Mouse (Mus musculus) ovary, postnatal 14 days (tissue): ENCODE measurements at regions not wholly inside any gene's neighbourhood (a gene's known extent, or its start where the extent isn't known, plus 50 kb on each side); places are given as distances from the start of the nearest gene placed in this dataset.

ENCODE experiments used
- DNase-seq: peaks from one replicate; pipeline ENCODE4 v3.0.0; 2022; ENCODE audit warnings: low spot score

GRCm38 (mm10) chr2:170257671-170258235 lies 109.8 kb upstream of the Zfp217 start:
- DNase-seq = no peak

- DNase-seq = no peak
Observed at GRCm38 (mm10) chr2:170255997-170256396, 108.1 kb upstream of the Zfp217 start.

- no peak for DNase-seq
Observed at GRCm38 (mm10) chr2:170255533-170255932, 107.6 kb upstream of the Zfp217 start.

GRCm38 (mm10) chr2:170253681-170254440 lies 106.0 kb upstream of the Zfp217 start:
- DNase-seq = no peak

- DNase-seq = no peak
Observed at GRCm38 (mm10) chr2:170252255-170253034, 104.5 kb upstream of the Zfp217 start.

GRCm38 (mm10) chr2:170250680-170251079 lies 102.8 kb upstream of the Zfp217 start:
- DNase-seq = no peak

GRCm38 (mm10) chr2:170247702-170248445 lies 100.0 kb upstream of the Zfp217 start:
- DNase-seq = no peak

GRCm38 (mm10) chr2:170245637-170246341 lies 97.9 kb upstream of the Zfp217 start:
- DNase-seq = no peak

GRCm38 (mm10) chr2:170244108-170244507 lies 96.2 kb upstream of the Zfp217 start:
- DNase-seq = no peak

- DNase-seq = no peak
Observed at GRCm38 (mm10) chr2:170237959-170238358, 90.1 kb upstream of the Zfp217 start.

- no peak for DNase-seq
Observed at GRCm38 (mm10) chr2:170233426-170233825, 85.5 kb upstream of the Zfp217 start.

GRCm38 (mm10) chr2:170229461-170230080 lies 81.7 kb upstream of the Zfp217 start:
- no peak for DNase-seq

GRCm38 (mm10) chr2:170228318-170228994 lies 80.6 kb upstream of the Zfp217 start:
- no peak for DNase-seq

- no peak for DNase-seq
Observed at GRCm38 (mm10) chr2:170223872-170224271, 76.0 kb upstream of the Zfp217 start.

GRCm38 (mm10) chr2:170222819-170223218 lies 74.9 kb upstream of the Zfp217 start:
- DNase-seq = no peak

GRCm38 (mm10) chr2:170221994-170222535 lies 74.2 kb upstream of the Zfp217 start:
- no peak for DNase-seq

- no peak for DNase-seq
Observed at GRCm38 (mm10) chr2:170220871-170221369, 73.0 kb upstream of the Zfp217 start.

- no peak for DNase-seq
Observed at GRCm38 (mm10) chr2:170220443-170220842, 72.5 kb upstream of the Zfp217 start.

- no peak for DNase-seq
Observed at GRCm38 (mm10) chr2:170219611-170220401, 71.9 kb upstream of the Zfp217 start.
